Mouse (Mus musculus) stomach, embryonic 16.5 days (tissue): Measurements from ENCODE around the gene Samd13. TPM values are rescaled to one million over a fixed set of nuclear protein-coding genes. Genes with fewer than 3 reads are reported as not detected.

Experiments used
- ATAC-seq: fragments of 200-750 bp; cut with Nextera tagmentation; 2 replicates; pipeline ENCODE4 v1.8.0; 2017; ENCODE audit warnings: moderate number of reproducible peaks, moderate TSS enrichment; ENCODE audit not compliant: insufficient read depth, low FRiP score
- H3K27ac ChIP-seq: fragments of 300-500 bp; sonication (generic); 2 replicates; pipeline ENCODE4 v1.5.1; 2014; ENCODE audit warnings: low read length
- H3K27me3 ChIP-seq: fragments of 300-500 bp; sonication (generic); 2 replicates; pipeline ENCODE4 v1.6.1; 2014; ENCODE audit warnings: low read length, control low read depth, mixed read lengths; ENCODE audit not compliant: control insufficient read depth, insufficient read depth
- H3K36me3 ChIP-seq: fragments of 300-500 bp; sonication (generic); 2 replicates; pipeline ENCODE4 v1.6.1; 2014; ENCODE audit warnings: low read length; ENCODE audit not compliant: control insufficient read depth, insufficient read depth
- H3K4me1 ChIP-seq: fragments of 300-500 bp; sonication (generic); 2 replicates; pipeline ENCODE4 v1.6.1; 2014; ENCODE audit warnings: low read length, control low read depth, mixed read lengths; ENCODE audit not compliant: control insufficient read depth, insufficient read depth
- H3K4me2 ChIP-seq: fragments of 300-500 bp; sonication (generic); 2 replicates; pipeline ENCODE4 v1.6.1; 2014; ENCODE audit warnings: low read depth, low read length, mixed read lengths
- H3K4me3 ChIP-seq: fragments of 300-500 bp; sonication (generic); replicated peaks from 2 replicates; pipeline ENCODE4 v1.5.1; 2014; ENCODE audit warnings: mild to moderate bottlenecking, low read length
- H3K9ac ChIP-seq: fragments of 300-500 bp; sonication (generic); 2 replicates; pipeline ENCODE4 v1.6.1; 2014; ENCODE audit warnings: low read length
- H3K9me3 ChIP-seq: fragments of 300-500 bp; sonication (generic); replicated peaks from 2 replicates; pipeline ENCODE4 v1.6.1; 2016; ENCODE audit warnings: low read length, control low read depth; ENCODE audit not compliant: control insufficient read depth
- WGBS: fragments of 180-500 bp; shearing (Covaris S2); extraction: QIAGEN DNeasy Blood & Tissue Kit; methylation state at CpG from one replicate; pipeline ENCODE4 v1.1.7; 2014; 5-methylcytosine and 5-hydroxymethylcytosine counted together
- polyA plus RNA-seq: library from polyadenylated mRNA; unstranded; fragments of >200 nt; fragmentation: Nextera tagmentation; extraction: Ambion mirVana; gene quantifications from 2 replicates; pipeline ENCODE4 v1.2.1, GENCODE M21; 2015

Gene Samd13
- polyA plus RNA-seq, 1 experiment from 2014 or later = 0.98 TPM

DNA sequence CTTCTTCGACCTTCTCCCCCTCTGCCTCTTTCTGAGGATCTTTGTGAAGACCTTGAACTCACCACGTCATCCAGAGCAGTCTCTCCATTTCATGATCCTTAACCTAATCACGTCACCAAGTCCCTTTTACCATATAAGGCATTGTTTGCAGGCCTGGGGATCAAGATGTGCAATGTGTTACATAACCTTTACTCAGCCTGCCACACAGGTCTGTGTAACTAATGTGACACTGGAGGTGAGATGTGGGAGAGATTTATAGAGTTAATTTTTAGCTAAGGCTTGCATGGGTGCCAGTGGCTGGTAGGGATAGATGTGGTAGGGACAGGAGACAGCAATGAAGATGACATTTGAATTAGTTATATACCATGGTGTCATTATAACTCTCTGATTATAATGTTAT lies 23.0 kb upstream of the Samd13 start:
- no peak overlapping the region for H3K27ac ChIP-seq
- H3K4me2 ChIP-seq = no peak overlapping the region
- ATAC-seq = no peak
- no peaks in the 10 kb centered on the region for H3K27me3 ChIP-seq
- no peak overlapping the region for H3K4me3 ChIP-seq
- H3K9me3 ChIP-seq = no peaks in the 10 kb centered on the region
- no peaks in the 10 kb centered on the region for H3K4me1 ChIP-seq
- WGBS = 44% methylated on average over 3 of the region's 3 CpGs
- no peak overlapping the region for H3K9ac ChIP-seq
- H3K36me3 ChIP-seq = no peaks in the 10 kb centered on the region

- no peaks in the 10 kb centered on the region for H3K9me3 ChIP-seq
- no peaks in the 10 kb centered on the region for H3K36me3 ChIP-seq
- H3K9ac ChIP-seq = no peak overlapping the region
- H3K27ac ChIP-seq = no peak overlapping the region
- H3K4me2 ChIP-seq = no peak overlapping the region
- no peak overlapping the region for H3K4me3 ChIP-seq
- ATAC-seq = no peak
- H3K4me1 ChIP-seq = no peaks in the 10 kb centered on the region
- H3K27me3 ChIP-seq = no peaks in the 10 kb centered on the region
- WGBS = 82% methylated on average over 4 of the region's 4 CpGs
Measured at GRCm38 (mm10) chr3:146704099-146704498, 18.7 kb upstream of the Samd13 start.

- H3K4me1 ChIP-seq = no peaks in the 10 kb centered on the region
- no peak for ATAC-seq
- 73% methylated on average over 11 of the region's 11 CpGs for WGBS
Measured at GRCm38 (mm10) chr3:146700051-146700450, 14.7 kb upstream of the Samd13 start.

GRCm38 (mm10) chr3:146698982-146699381 lies 13.6 kb upstream of the Samd13 start:
- H3K36me3 ChIP-seq = no peaks in the 10 kb centered on the region
- H3K4me1 ChIP-seq = no peaks in the 10 kb centered on the region
- no peaks in the 10 kb centered on the region for H3K27me3 ChIP-seq
- H3K9me3 ChIP-seq = no peaks in the 10 kb centered on the region
- no peak overlapping the region for H3K4me3 ChIP-seq
- no peak overlapping the region for H3K9ac ChIP-seq
- ATAC-seq = no peak
- WGBS = 61% methylated on average over 11 of the region's 11 CpGs
- H3K27ac ChIP-seq = no peak overlapping the region
- H3K4me2 ChIP-seq = no peak overlapping the region

More at GRCm38 (mm10) chr3:146700051-146700450, 14.7 kb upstream of the Samd13 start:
- Histone ChIP-seq H3K4me2 (no peak overlapping the region), H3K36me3 (no peaks in the 10 kb centered on the region), H3K27me3 (no peaks in the 10 kb centered on the region), H3K9me3 (no peaks in the 10 kb centered on the region), H3K9ac (no peak overlapping the region), H3K27ac (no peak overlapping the region), H3K4me3 (no peak overlapping the region)

DNA sequence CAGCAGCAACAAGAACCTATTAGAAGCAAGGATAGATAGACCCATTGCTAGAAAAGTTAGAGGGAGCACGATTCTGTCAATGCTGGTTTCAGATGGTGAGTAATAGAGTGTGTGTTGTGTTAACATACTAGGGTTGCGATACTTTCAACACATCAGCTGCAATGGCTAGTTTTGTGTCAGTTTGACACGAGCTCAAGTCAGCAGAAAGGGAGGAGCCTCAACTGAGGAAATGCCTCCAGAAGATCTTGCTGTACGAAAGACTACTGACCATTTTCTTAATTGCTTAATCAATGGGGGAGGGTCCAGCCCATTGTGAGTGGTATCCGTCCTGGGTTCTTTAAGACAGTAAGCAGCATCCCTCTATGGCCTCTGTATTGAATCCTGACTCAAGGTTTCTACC lies 7.2 kb upstream of the Samd13 start:
- H3K4me3 ChIP-seq = no peak overlapping the region
- WGBS = 74% methylated on average over 5 of the region's 5 CpGs
- H3K4me2 ChIP-seq = no peak overlapping the region
- H3K27ac ChIP-seq = no peak overlapping the region
- no peaks in the 10 kb centered on the region for H3K36me3 ChIP-seq
- ATAC-seq = no peak
- H3K9me3 ChIP-seq = no peaks in the 10 kb centered on the region
- no peak overlapping the region for H3K9ac ChIP-seq
- no peaks in the 10 kb centered on the region for H3K27me3 ChIP-seq
- H3K4me1 ChIP-seq = no peaks in the 10 kb centered on the region

- H3K9me3 ChIP-seq = no peaks in the 10 kb centered on the region
- no peak overlapping the region for H3K27ac ChIP-seq
- 0 out of 2 replicates have a peak, but pooled peaks cover 3% of the 10 kb centered on the region for H3K4me1 ChIP-seq
- no peak overlapping the region for H3K4me3 ChIP-seq
- WGBS = 76% methylated on average over 4 of the region's 4 CpGs
- no peak for ATAC-seq
- H3K4me2 ChIP-seq = no peak overlapping the region
- H3K36me3 ChIP-seq = no peaks in the 10 kb centered on the region
- no peak overlapping the region for H3K9ac ChIP-seq
- H3K27me3 ChIP-seq = no peaks in the 10 kb centered on the region
Measured at GRCm38 (mm10) chr3:146687121-146687725, 1.8 kb upstream of the Samd13 start.

DNA sequence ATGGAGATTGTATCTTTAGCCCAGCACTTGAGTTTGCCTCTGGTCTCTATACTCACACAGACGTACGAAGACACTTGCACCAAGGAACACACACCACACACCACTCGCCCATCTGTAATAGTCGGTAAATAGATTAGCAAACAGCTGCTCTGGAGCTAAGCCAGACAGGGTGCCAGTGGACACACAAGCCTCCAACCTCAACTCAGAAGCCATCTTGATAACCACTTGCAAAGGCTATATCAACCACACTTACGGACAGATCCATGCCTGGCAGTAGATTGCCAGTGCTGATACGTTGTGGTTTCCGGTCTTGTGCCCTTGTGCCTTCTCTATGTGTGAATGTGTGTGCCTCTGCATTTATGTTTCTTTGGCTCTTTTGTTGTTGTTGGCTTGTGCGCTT lies 1.0 kb upstream of the Samd13 start:
- H3K9ac ChIP-seq = no peak overlapping the region
- H3K27me3 ChIP-seq = no peaks in the 10 kb centered on the region
- H3K9me3 ChIP-seq = no peaks in the 10 kb centered on the region
- no peak overlapping the region for H3K4me3 ChIP-seq
- no peak overlapping the region for H3K4me2 ChIP-seq
- no peak for ATAC-seq
- no peak overlapping the region for H3K27ac ChIP-seq
- 79% methylated on average over 8 of the region's 8 CpGs for WGBS
- 0 out of 2 replicates have a peak, but pooled peaks cover 5% of the 10 kb centered on the region for H3K4me1 ChIP-seq
- no peaks in the 10 kb centered on the region for H3K36me3 ChIP-seq

GRCm38 (mm10) chr3:146683095-146683494 lies 2.3 kb downstream of the Samd13 start:
- no peak overlapping the region for H3K9ac ChIP-seq
- no peaks in the 10 kb centered on the region for H3K36me3 ChIP-seq
- H3K4me1 ChIP-seq = 0 out of 2 replicates have a peak, but pooled peaks cover 5% of the 10 kb centered on the region
- 66% methylated on average over 2 of the region's 2 CpGs for WGBS
- no peak overlapping the region for H3K27ac ChIP-seq
- H3K27me3 ChIP-seq = no peaks in the 10 kb centered on the region
- ATAC-seq = no peak
- H3K9me3 ChIP-seq = no peaks in the 10 kb centered on the region
- H3K4me2 ChIP-seq = 0 out of 2 replicates have a peak overlapping the region, but pooled peaks have one; percentile 53
- H3K4me3 ChIP-seq = no peak overlapping the region

- Histone ChIP-seq H3K27ac (peak overlapping the region; percentile 52), H3K4me2 (peak overlapping the region; percentile 53), H3K4me3 (peak overlapping the region; percentile 30), H3K4me1 (0 out of 2 replicates have a peak, but pooled peaks cover 5% of the 10 kb centered on the region), H3K9me3 (no peaks in the 10 kb centered on the region), H3K9ac (peak overlapping the region; percentile 55), H3K36me3 (no peaks in the 10 kb centered on the region), H3K27me3 (no peaks in the 10 kb centered on the region)
- ATAC-seq = peak; percentile 54; the same call in 1 of the 2 replicates
- WGBS = 32% methylated on average over 13 of the region's 13 CpGs
Measured at GRCm38 (mm10) chr3:146682140-146682651, 3.2 kb downstream of the Samd13 start.
